ENCODE assay signal across 24 mouse cellular contexts in genomic region chr8:3239641-3240040, GRCm38 (mm10). TPM values are rescaled to one million over a fixed set of nuclear protein-coding genes. Genes with fewer than 3 reads are reported as not detected.
DNase-seq lines count a peak whose midpoint lies in the region; ATAC-seq and TF ChIP-seq lines count a peak whose summit lies in the region.
"Had no signal": no experiment of that assay in that cellular context is flagged by ENCODE, and none has a peak within 500 bp of the region (broad histone marks: within the 10 kb centered on the region; RNA-seq: fewer than 3 reads in every experiment).

No protein-coding gene starts in this region.

- no peak overlapping the region for H3K4me2 ChIP-seq in heart, postnatal 0 days (ENCODE audit: low read depth, low read length)
- H3K4me2 ChIP-seq in kidney, postnatal 0 days (ENCODE audit: low read length) = no peak overlapping the region
- H3K4me2 ChIP-seq: forebrain, embryonic 13.5 days; heart, embryonic 13.5 days; hindbrain, embryonic 13.5 days had no signal

- H3K27ac ChIP-seq in gastrocnemius, adult 2 months = peak overlapping the region; percentile 6; the same call in 1 of the 2 replicates
- H3K27ac ChIP-seq in heart, postnatal 0 days (ENCODE audit: low read depth) = peak overlapping the region; percentile 36
- no peak overlapping the region for H3K27ac ChIP-seq in heart, embryonic 10.5 days
- no peak overlapping the region for H3K27ac ChIP-seq in kidney, postnatal 0 days
- H3K27ac ChIP-seq: forebrain, embryonic 10.5 days; forebrain, embryonic 13.5 days; heart, embryonic 13.5 days; hindbrain, embryonic 10.5 days; hindbrain, embryonic 13.5 days had no signal

- no peak overlapping the region for H3K9ac ChIP-seq in heart, postnatal 0 days (replicated peaks; ENCODE audit: low read depth, low read length)
- no peak overlapping the region for H3K9ac ChIP-seq in kidney, postnatal 0 days (ENCODE audit: low read depth, low read length)
- H3K9ac ChIP-seq: forebrain, embryonic 13.5 days; heart, embryonic 13.5 days; hindbrain, embryonic 13.5 days had no signal

- peaks cover 48% of the 10 kb centered on the region for H3K4me1 ChIP-seq in heart, postnatal 0 days (ENCODE audit: control insufficient read depth, insufficient read depth)
- H3K4me1 ChIP-seq in heart, embryonic 10.5 days = peaks cover 22% of the 10 kb centered on the region
- H3K4me1 ChIP-seq in kidney, postnatal 0 days (replicated peaks; ENCODE audit: insufficient read depth, low read length) = no peaks in the 10 kb centered on the region
- H3K4me1 ChIP-seq: forebrain, embryonic 10.5 days; forebrain, embryonic 13.5 days; hindbrain, embryonic 10.5 days had no signal

- ATAC-seq in heart, postnatal 0 days (ENCODE audit: insufficient read depth, low read depth) = no peak
- ATAC-seq in kidney, postnatal 0 days (replicated peaks; ENCODE audit: low FRiP score, low read depth) = no peak
- ATAC-seq: forebrain, embryonic 13.5 days; forebrain, embryonic 16.5 days; intestine, postnatal 0 days; Patski had no signal

- 0 out of 2 replicates have a peak, but pooled peaks cover 3% of the 10 kb centered on the region for H3K36me3 ChIP-seq in heart, postnatal 0 days (replicated peaks; ENCODE audit: control insufficient read depth, insufficient read depth, low read length)
- H3K36me3 ChIP-seq in heart, embryonic 10.5 days = 0 out of 2 replicates have a peak, but pooled peaks cover 3% of the 10 kb centered on the region
- no peaks in the 10 kb centered on the region for H3K36me3 ChIP-seq in kidney, postnatal 0 days (ENCODE audit: insufficient read depth, low read length)
- H3K36me3 ChIP-seq: forebrain, embryonic 10.5 days; hindbrain, embryonic 13.5 days had no signal

- no peak for TF ChIP-seq EP300 in heart, postnatal 0 days (IDR thresholded peaks at IDR 0.05; ENCODE audit: low read depth)

- no peak for TF ChIP-seq CTCF in gastrocnemius, adult 2 months (IDR thresholded peaks at IDR 0.05)
- no peak for TF ChIP-seq CTCF in heart, postnatal 0 days (IDR thresholded peaks at IDR 0.05; ENCODE audit: low read depth)
- no peak for TF ChIP-seq CTCF in kidney, postnatal 0 days (IDR thresholded peaks at IDR 0.05; ENCODE audit: low read depth)

- no peaks in the 10 kb centered on the region for H3K9me3 ChIP-seq in heart, postnatal 0 days (replicated peaks; ENCODE audit: control insufficient read depth, low read length)
- H3K9me3 ChIP-seq in heart, embryonic 10.5 days = no peaks in the 10 kb centered on the region
- no peaks in the 10 kb centered on the region for H3K9me3 ChIP-seq in kidney, postnatal 0 days (replicated peaks; ENCODE audit: low read length)
- H3K9me3 ChIP-seq: forebrain, embryonic 10.5 days; forebrain, embryonic 13.5 days; heart, embryonic 13.5 days; hindbrain, embryonic 13.5 days had no signal

- no peaks in the 10 kb centered on the region for H3K27me3 ChIP-seq in heart, postnatal 0 days (ENCODE audit: control insufficient read depth, insufficient read depth, low read length)
- H3K27me3 ChIP-seq in heart, embryonic 10.5 days (ENCODE audit: insufficient read depth, poor library complexity, severe bottlenecking) = no peaks in the 10 kb centered on the region
- H3K27me3 ChIP-seq in kidney, postnatal 0 days (ENCODE audit: insufficient read depth, low read length) = no peaks in the 10 kb centered on the region
- H3K27me3 ChIP-seq: forebrain, embryonic 13.5 days; heart, embryonic 13.5 days; hindbrain, embryonic 13.5 days; Patski had no signal

- DNase-seq in gastrocnemius, adult 2 months = no peak
- DNase-seq in gastrocnemius, postnatal 4 days (ENCODE audit: low spot score in 2 of 2) = no peak
- DNase-seq in heart, postnatal 0 days (ENCODE audit: low spot score) = no peak
- no peak for DNase-seq in heart, embryonic 10.5 days (ENCODE audit: low spot score)
- peak; percentile 23 for DNase-seq in kidney, postnatal 0 days (ENCODE audit: low spot score)
- no peak for DNase-seq in kidney, postnatal 25 days
- DNase-seq in Muller cell, postnatal 12 days (ENCODE audit: inconsistent ontology term) = peak; percentile 32
- DNase-seq in layer of hippocampus, postnatal 14 days (ENCODE audit: low spot score in 2 of 2) = no peak
- DNase-seq: adrenal gland, adult 2 months; adrenal gland, postnatal 25 days; cerebellum, adult 18-20 months; cerebellum, adult 9-10 months; cerebellum, postnatal 14 days; gastrocnemius, postnatal 14 days; heart, postnatal 10 days; heart, postnatal 36 days had no signal

- intact Hi-C loops in gastrocnemius, adult 2 months (cut with DNase I) = loop anchor here (5.0 kb wide), 1 partner anchor 38 kb away; the partner anchor contains the start of gene Insr

- H3K4me3 ChIP-seq in gastrocnemius, adult 2 months = no peak overlapping the region
- H3K4me3 ChIP-seq in heart, postnatal 0 days (ENCODE audit: low read depth, low read length) = no peak overlapping the region
- H3K4me3 ChIP-seq in heart, embryonic 10.5 days = no peak overlapping the region
- H3K4me3 ChIP-seq in kidney, postnatal 0 days (replicated peaks; ENCODE audit: low read depth, low read length) = no peak overlapping the region
- H3K4me3 ChIP-seq: forebrain, embryonic 10.5 days; forebrain, embryonic 13.5 days; heart, embryonic 13.5 days; hindbrain, embryonic 10.5 days; hindbrain, embryonic 13.5 days had no signal

- 67% methylated on average over 3 of the region's 3 CpGs for WGBS in heart, postnatal 0 days
- WGBS in heart, embryonic 10.5 days = 86% methylated on average over 3 of the region's 3 CpGs
- WGBS in kidney, postnatal 0 days = 69% methylated on average over 3 of the region's 3 CpGs

RNA-seq across cellular contexts. Expression of gene Insr, which starts 39.8 kb away (rescaled TPM):
- 10 to 100 TPM; 54.4 to 63.5 TPM for total RNA-seq in gastrocnemius, adult 2 months (2021)
- 10 to 100 TPM; 71.0 to 73.6 TPM for total RNA-seq in gastrocnemius, postnatal 4 days (2021)
- 82.7 and 125 TPM in 2 replicates for total RNA-seq in heart, postnatal 0 days (2014; rRNA removed; ENCODE audit: low replicate concordance)
- polyA plus RNA-seq in heart, postnatal 0 days (2015; fragmentation: Nextera tagmentation; extraction: Ambion mirVana) = 50.2 and 51.4 TPM in 2 replicates
- 34.1 and 34.3 TPM in 2 replicates for polyA plus RNA-seq in heart, embryonic 10.5 days (2016; fragmentation: Nextera tagmentation; extraction: Ambion mirVana)
- 26.5 and 27.2 TPM in 2 replicates for polyA plus RNA-seq in kidney, postnatal 0 days (2015; fragmentation: Nextera tagmentation; extraction: Ambion mirVana)
- total RNA-seq in layer of hippocampus, postnatal 14 days (2021) = 10 to 100 TPM; 47.2 to 54.2 TPM

Comparison
In these comparisons a context has a peak if more than half of its experiments do, and no peak if none do; other contexts are left out.
1. DNase-seq: peak in kidney, postnatal 0 days (single experiment) and Muller cell, postnatal 12 days (single experiment); none in gastrocnemius, adult 2 months (single experiment), gastrocnemius, postnatal 4 days (0 of 2), heart, postnatal 0 days (single experiment), heart, embryonic 10.5 days (single experiment), kidney, postnatal 25 days (0 of 2) and layer of hippocampus, postnatal 14 days (0 of 2).
2. H3K27ac ChIP-seq: peak in gastrocnemius, adult 2 months (single experiment) and heart, postnatal 0 days (single experiment); none in heart, embryonic 10.5 days (single experiment) and kidney, postnatal 0 days (single experiment).